8 mouse cellular contexts compared by ENCODE assay signal in genomic region chr10:117746297-117746883, GRCm38 (mm10). TPM values are rescaled to one million over a fixed set of nuclear protein-coding genes. Genes with fewer than 3 reads are reported as not detected.
A peak's percentile ranks its signal among the peaks of the same experiment; 100 is the strongest.
DNase-seq lines count a peak whose midpoint lies in the region; ATAC-seq lines count a peak whose summit lies in the region.

Gene Slc35e3, minus strand, starts transcription at chr10:117746365.

- no peaks in the 10 kb centered on the region for H3K27me3 ChIP-seq in hindbrain, embryonic 15.5 days

- H3K36me3 ChIP-seq in hindbrain, embryonic 15.5 days, result peaks cover 14% of the 10 kb centered on the region

- peak within 1 kb of the TSS; percentile 65 for H3K9ac ChIP-seq in hindbrain, embryonic 15.5 days

- H3K4me3 ChIP-seq in hindbrain, embryonic 15.5 days, result peak within 1 kb of the TSS; percentile 55

- DNase-seq in T-cell, adult 2 months (ENCODE audit: low spot score), result peak; percentile 95
- peak; percentile 93 to 98 for DNase-seq in cerebellum, postnatal 36 days
- peak; percentile 94 to 95 for DNase-seq in frontal cortex, postnatal 36 days (ENCODE audit: low spot score in 2 of 2)
- peak; percentile 95 to 96 for DNase-seq in layer of hippocampus, postnatal 36 days
- peak; percentile 97 for DNase-seq in lung, postnatal 25 days (ENCODE audit: low spot score)
- DNase-seq in retina, adult 2 months (ENCODE audit: low read depth, low spot score), result peak; percentile 91
- DNase-seq in thymus, postnatal 25 days, result peak; percentile 98

- H3K9me3 ChIP-seq in hindbrain, embryonic 15.5 days, result no peaks in the 10 kb centered on the region

- peak; percentile 98 for ATAC-seq in hindbrain, embryonic 15.5 days (ENCODE audit: low FRiP score, low read depth)

- peak within 1 kb of the TSS; percentile 71 for H3K4me2 ChIP-seq in hindbrain, embryonic 15.5 days

- WGBS in hindbrain, embryonic 15.5 days, result 22% methylated on average over 31 of the region's 46 CpGs

- peak within 1 kb of the TSS; percentile 61 for H3K27ac ChIP-seq in hindbrain, embryonic 15.5 days (replicated peaks)

- peaks cover 24% of the 10 kb centered on the region for H3K4me1 ChIP-seq in hindbrain, embryonic 15.5 days (replicated peaks)

RNA-seq across cellular contexts. Expression of gene Slc35e3, which starts in this region (rescaled TPM):
- 29.4 and 32.4 TPM in 2 replicates for polyA plus RNA-seq in hindbrain, embryonic 15.5 days (2015; fragmentation: Nextera tagmentation; extraction: Ambion mirVana)
- 10 to 100 TPM; 31.2 to 33.7 TPM for total RNA-seq in layer of hippocampus, postnatal 36 days (2021)

Comparison
In these comparisons a context has a peak if more than half of its experiments do, and no peak if none do; other contexts are left out.
1. Peak in every context shown above with its lines: DNase-seq, ATAC-seq, H3K4me3 ChIP-seq and H3K27ac ChIP-seq.